Mouse (Mus musculus): ENCODE measurements around the gene Crhr1.
A peak's percentile ranks its signal among the peaks of the same experiment; 100 is the strongest.

Crhr1 gene

DNA sequence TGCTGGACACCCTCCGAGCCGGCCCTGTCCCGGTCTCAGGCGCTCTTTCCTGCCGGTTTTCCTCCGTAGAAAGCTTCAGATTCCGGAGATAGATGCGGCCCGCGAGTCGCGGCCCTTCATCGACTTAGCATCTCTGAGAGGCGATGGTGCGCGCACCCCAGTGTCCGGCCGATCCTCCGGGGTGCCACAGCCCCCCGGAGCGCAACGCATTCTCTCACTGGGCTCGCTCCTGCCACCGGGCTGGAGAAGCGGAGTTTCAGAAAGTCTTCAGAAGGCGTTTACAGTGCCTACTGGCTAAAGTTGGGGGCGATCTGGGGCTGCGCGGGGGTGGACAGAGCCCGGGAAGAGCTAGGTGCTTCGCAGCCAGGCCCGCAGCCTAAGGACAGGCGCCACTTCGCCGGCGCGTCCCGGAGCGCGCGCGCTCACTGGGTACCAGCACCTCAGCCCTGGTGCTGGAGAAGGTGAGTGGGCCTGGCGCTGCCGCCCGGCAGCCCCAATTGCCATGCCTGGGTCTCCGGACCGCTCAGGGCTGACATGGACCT, 858 bp downstream of the Crhr1 start:
- DNase-seq (ENCODE audit: low spot score): no peak

DNA sequence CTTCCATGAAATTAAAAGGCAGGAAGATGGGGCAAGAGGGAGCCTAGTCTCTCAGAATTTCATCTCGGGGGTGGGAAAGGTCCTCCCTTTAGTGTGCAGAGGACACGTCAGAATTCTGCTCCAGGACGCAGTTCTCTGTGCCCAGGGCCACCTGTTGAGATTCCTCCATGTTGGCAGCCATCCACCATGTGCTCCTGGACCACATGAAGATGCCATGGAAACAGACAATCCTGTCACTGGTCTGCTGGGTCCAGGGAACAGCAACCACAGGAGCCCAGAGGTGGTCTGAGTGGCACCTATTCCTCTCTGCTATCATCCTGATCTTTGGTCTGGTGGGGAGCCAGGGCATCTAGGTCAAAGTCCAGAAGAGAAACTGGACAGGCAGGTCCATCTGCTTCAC, 6.3 kb downstream of the Crhr1 start:
- DNase-seq (ENCODE audit: low spot score): no peak

DNA sequence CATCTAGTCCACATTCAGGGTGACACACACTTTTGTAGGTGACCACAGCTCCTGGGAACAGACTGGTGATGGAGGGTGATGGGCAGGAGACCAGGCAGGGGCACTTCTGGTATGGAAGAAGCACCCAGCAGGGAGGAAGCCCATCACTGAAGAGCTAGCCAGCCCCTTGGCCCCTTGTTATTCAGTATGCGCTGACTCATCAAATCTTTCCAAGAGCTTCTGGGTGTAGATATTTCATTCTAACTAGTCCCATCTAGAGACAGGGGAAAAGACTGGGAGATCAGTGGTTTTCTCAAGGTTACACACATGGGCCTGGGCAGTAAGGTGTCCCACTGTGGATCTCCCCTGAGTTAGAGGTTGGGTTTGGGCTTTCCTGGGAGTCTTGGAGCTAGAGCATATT, 12.3 kb downstream of the Crhr1 start:
- DNase-seq (ENCODE audit: low spot score): no peak

DNA sequence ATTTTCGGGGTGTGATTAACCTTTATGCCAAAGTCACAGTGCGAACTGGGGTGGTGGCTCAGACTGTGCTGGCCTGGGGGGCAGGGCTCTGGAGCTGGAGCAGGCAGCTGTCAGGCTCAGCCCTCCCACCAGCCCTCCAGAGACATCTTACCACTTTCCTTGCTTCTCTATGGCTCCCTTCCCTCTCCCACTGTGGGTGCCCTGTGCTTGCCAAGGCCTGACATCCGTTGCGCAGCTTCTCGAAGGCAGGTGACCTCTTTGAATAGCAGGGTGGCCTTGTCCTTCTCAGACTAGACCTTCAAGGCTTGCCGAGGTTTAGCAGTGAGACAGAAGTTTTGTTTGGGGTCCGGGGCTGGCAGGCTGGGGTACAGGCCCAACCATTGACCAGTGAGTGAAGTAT, 16.1 kb downstream of the Crhr1 start:
- DNase-seq (ENCODE audit: low spot score): no peak

DNA sequence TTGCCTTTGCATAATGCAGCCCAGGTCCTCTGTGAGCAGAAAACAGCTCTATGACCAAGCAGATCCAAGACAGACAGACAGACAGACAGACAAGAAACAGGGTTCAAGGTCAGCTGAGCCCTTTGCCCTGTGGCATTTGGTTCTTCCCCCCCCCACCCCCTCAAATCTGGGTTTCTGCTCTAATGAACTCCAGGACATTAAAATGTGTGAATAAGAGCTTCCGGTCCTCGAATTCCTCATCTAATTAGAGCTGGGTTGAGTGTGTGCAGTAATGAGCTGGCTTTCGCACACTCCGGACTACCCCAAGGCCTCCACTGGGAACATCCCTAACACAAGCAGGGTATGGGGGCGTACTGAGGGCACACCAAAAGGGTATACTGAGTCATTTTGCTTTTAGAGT, 18.3 kb downstream of the Crhr1 start:
- DNase-seq (ENCODE audit: low spot score): no peak

DNA sequence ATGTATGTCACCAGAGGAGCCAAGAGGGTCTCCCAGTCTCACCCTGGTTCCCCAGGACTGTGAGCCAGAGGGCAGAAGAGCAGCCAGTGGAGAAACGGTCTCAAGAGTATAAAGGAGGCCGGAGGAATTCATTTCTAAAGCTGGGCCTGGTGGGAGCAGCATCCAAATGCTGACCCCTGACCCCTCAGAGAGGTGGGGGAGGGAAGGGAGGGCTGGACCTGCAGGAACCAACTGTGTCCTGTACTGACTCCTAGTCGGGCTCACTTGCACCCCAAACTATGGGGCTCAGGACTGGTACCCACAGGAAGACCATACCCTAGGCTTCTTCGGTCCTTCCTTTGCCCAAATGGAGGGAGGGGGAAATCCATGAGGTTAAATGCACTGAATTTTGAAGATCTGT, 21.7 kb downstream of the Crhr1 start:
- DNase-seq (ENCODE audit: low spot score): no peak

DNA sequence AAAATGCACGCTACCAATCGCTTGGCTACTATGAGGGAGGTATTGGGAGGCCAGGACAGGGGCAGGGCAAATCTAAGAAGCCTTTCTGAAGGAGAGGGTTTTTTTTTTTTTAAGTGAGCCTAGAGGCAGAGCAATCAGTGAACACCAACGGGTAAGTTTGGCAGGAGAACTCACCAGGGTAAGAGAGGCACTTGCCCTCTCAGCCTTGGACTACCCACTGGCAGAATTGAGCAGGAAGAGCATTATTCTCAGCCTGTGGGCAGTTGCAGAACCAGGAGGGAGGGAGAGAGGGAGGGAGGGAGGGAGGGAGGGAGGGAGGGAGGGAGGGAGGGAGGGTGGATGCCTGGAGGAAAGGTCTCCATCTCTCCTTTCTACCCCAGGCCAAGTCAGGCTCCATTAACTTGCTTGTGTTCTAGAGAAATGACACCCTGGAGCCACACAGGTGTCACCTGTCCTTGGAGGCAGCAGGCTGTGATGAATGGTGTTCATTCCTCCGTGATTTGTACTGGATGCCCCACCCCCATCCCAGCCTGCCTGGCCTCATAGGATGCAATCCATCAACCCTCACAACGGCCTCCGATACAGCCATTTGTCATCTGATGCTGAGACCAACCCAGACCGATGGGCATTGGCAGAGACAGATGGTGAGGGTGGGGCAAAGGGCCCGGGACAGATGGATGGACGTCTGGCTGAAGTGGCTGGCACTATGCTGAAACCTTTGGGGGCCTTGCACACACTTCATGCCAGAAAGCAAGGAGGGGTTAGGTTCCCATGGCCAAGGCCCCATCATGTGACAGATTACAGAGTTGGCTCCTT, 22.4 kb downstream of the Crhr1 start:
- no peak for DNase-seq (ENCODE audit: low spot score)

DNA sequence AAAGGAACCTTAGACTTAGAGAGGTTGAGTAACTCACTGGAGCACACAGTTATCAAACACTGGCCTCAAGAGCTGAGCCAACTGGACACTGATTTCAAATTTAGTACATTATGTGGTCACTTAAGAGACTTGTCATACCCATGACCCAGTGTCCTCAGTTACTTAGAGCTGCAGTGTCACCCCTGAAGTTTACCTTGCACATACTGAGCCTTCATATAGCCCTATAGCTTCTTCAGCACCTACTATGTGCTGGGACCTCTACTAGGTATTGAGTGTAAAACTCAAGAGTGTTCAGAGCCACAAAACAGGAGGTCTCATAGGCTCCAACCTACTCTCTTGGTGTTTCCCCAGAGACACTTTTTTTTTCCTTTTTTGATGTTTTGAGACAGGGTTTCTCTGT, 23.2 kb downstream of the Crhr1 start:
- no peak for DNase-seq (ENCODE audit: low spot score)

DNA sequence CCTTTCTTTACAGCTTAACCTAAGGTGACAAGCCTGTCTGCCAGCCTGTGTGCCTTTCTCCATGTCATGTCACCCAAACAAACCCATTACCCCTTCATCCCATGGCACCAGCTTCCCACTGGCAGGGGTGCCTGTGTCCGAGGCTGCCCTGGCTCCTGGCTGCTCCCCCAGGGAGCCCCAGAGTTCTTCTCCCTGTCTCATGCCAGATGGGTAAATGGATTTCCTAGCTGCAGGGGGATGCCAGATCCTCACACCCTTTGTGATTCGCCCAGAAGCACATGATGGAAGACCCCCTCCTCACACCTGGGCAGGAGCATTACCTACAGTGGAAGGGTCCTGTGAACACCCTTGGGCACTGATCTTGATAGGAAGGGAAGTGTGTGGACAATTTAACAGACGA, 23.7 kb downstream of the Crhr1 start:
- no peak for DNase-seq (ENCODE audit: low spot score)

DNA sequence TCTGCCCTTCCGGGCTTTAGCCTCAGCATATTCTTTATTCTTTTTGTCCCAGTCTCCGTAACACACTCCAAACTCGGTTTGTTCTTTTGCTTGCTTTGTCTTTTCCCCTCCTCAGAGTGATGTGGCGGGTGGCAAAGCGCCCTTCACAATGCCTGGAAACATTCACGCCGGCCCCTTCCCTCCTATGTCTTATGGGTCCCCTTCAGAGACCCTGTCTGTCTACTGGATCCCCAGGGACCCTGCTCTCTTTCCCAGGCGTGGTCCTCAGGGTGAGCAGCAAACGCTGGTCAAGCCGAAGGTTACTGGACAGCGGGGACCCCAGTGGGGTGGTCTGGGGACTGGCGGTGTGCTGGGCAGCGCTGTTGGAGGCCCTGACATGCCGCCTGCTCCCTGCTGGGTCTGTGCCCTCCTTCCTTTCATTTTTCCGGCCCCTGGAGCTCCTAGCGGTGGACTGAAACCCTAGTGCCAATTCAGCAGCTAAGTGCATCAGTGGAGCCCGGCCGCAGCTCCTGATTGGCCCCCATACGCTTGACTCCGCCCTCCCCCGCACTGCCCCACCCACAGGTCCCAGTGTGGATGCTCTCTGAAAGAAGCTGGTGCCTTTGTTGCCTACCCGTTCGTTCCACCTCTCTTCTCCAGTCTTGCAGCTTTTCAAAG, 25.1 kb downstream of the Crhr1 start:
- DNase-seq (ENCODE audit: low spot score): peak; percentile 83

DNA sequence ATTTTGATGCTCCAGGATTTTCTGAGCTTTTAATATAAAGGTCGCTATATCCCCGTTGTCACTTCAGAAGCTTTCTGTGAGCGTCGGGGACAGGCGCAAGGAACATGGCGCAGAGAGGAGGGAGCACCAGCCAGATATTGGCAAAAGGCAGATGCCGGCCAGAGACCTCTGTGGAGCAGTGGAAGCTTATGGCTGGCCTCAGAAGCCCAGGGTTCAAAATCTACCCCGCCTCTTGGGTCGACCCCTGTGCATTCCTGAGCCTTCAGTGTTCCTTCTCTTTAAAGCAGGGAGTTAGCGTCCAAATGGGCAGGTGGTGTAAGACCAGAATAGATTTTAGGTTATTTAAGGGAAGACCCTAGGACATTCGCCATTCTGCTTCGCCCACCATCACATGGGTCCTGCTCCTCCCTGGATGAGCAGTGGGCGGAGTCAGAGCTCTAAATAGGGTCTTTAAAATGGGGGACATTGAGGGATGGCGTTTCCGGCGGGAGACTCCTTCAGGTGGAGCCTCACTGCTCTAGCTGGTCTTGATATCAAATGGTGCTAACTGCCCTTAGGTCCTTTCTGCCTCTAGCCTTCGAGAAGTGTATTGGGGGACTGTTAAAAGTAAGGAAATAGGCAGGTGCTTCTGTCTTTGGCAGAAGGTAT, 25.7 kb downstream of the Crhr1 start:
- no peak for DNase-seq (ENCODE audit: low spot score)

DNA sequence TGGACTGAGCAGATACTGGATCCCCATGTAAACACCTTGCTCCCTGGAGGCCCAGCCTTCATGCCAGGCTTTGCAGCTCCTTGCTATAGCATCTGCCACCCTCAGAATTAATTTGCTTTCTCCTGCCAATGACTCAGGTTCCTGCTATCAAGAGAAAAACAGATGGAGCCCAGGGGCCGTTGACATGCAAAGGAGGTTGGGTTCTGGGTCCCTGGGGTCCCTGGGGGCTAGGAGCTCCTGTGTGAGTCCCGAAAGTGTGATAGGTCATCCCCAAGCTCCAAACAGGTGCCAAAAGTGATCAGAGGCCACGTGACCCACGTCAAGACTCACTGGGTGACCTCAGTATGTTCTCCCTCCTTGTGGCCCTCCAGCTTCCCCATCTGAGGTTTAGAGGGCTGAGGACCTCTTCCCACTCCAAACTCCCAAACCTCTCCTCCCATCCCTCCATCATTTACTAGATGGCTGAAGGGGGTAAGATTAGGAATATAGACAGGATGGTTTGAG, 27.2 kb downstream of the Crhr1 start:
- no peak for DNase-seq (ENCODE audit: low spot score)

DNA sequence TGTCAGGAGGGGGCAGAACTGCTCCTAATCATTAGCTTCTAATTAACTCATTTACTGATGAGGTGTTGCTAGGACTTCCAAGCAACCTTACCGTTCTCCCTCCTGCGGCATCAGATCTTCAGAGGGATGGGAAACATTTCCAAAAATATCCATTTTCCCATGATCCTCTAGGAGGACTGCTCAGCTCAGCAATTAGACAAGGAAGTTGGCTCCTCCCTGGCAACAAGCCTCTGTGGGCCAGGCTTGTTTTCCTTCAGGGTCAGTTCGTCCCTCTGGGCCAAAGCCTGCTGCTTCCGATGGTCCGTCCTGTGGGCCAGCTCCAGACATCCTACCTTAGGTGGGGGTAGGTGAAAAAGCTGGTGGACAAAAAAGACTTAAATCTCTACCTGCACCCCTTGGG, 28.5 kb downstream of the Crhr1 start:
- no peak for DNase-seq (ENCODE audit: low spot score)

DNA sequence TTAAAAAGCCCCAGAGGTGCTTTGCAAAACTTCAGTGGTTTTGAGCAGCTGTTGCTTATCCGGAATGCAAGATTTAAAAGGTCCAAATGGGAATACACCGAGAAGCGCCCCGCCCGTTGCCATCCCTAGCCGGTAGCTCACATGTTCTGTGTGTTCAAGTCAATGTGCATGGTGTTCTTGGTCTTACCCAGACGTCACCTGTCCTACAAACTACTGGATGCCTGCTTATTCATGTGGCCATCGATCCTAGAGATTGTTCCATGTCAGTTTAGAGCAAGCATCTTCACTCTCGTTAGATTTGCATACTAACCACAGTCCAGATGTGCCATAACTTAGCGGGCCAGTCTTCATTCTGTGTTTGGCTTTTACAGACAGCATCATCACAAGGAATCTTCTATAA, 31.6 kb downstream of the Crhr1 start:
- no peak for DNase-seq (ENCODE audit: low spot score)

DNA sequence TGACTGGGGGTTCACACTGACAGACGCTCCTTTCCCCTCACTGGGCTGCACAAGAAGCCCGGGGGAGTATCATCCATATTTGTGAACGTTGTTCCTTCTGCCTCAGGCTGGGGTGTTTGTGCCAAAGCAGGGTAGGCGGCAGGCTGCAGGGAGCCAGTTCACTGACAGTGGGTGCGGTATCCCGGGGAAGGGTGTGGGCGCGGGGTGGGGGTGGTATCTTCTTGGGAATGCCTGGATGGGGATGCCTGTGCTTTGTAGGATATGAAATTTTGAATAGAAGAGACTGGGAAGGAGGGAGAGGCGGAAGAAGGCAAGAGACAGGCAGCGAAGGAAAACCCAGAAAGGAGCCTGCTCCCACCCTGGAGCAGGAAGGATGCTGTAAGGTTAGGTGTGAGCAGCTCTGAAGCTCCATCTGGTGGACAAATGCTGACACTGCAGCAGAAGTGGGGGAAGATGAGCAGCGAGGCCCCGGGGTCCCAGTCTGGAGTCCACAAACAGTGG, 38.7 kb downstream of the Crhr1 start:
- peak; percentile 83 for DNase-seq (ENCODE audit: low spot score)

DNA sequence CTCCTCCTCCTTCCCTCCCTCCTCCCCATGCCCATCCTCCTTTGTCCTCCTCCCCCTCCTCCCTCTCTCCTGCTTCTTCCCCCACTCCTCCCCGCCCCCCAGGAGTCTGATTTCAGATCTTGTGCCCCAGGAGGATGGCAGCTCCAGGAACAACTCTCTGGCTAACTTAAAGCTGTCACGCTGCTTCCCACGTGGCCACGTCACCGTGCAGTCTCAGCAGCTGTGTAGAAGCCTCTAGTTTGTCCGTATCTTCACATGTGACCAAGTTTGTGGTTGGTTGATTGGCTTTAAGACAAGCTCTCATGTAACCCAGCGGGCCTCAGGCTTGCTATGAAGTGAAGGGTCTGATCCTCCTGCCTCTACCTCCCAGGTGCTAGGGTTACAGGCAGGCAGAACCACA, 46.2 kb downstream of the Crhr1 start:
- no peak for DNase-seq (ENCODE audit: low spot score)

DNA sequence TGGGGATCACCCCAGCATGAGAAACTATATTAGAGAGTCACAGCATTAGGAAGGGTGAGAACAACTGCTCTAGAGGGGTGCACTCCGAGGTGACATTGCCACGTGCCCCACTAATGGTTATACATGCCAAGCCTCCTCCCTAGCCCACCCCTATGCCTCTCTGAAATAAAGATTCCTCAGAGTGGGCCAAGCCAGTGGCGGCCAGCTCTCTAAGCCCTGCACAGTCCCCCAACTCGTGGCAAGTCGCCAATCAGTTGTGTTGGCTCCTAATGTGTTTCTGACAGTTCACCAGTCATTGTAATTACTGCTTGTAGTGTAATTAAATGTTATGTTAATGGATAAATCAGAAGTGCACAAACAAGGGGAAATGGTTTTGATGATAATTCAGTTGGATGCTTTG, 47.1 kb downstream of the Crhr1 start:
- DNase-seq (ENCODE audit: low spot score): no peak

DNA sequence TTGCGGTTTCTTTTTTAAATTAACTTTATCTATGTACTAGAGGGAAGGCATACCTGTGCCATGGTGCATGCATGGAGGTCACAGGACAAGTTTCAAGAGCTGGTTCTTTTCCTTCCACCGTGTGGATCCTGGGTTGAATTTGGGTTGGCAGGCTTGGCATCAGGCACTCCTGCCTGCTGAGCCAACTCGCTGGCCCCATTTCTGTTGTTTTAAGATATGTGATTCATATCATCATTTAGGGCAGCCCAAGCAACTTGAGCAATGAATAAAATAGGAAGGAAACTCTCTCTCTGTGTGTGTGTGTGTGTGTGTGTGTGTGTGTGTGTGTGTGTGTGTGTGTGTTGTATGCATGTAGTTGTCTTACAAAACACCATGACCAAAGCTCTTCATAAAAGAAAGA, 49.5 kb downstream of the Crhr1 start:
- DNase-seq (ENCODE audit: low spot score): no peak

DNA sequence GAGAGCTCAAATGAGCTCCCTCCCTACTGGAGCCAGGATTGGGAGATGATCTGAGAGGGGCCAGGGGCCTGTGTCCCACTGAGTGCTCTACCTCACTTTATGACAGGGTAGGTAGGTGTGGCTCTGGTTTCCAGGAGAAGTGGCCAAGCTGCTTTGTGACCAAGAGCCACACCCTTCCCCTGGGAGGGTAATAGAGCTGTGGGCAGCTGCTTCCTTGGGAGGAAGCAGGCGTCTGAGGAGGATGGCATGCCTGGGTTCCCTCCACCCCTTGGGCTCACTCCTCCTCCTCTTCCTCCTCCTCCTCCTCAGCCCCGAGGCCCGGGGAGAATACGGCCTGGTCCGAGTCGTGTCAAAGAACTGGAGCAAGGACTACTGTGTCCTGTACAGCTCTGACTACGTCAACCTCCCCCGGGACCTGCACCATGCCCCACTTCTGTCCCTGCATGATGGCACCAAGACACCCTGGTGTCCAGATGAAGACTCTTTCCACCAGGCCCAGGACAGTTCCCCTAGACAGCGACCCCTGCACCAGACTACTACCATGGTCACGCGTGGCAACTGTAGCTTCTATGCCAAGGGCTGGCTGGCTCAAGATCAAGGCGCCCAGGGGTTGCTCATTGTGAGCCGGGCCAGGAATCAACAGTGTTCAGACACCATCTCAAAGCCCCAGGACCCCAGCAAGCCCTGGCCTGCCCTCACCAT, 53.6 kb downstream of the Crhr1 start, which contains the start of gene Sppl2c:
Gene Sppl2c (plus strand): TSS at position 193 of the 702 bp plus-strand sequence.
- DNase-seq (ENCODE audit: low spot score): no peak

DNA sequence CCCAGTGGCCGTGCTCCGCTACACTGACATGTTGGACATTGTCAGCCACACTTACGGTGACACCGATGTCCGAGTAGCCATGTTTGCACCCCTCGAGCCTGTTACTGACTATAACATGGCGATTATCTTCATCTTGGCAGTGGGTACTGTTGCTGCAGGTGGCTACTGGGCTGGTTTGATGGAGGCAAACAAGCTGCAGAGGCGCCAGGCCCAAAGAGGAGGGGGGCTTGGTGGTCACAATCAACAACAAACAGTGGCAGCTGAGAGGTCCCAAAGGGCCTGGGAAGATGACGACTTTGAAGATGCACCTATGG, 54.1 kb downstream of the Crhr1 start:
- no peak for DNase-seq (ENCODE audit: low spot score)

DNA sequence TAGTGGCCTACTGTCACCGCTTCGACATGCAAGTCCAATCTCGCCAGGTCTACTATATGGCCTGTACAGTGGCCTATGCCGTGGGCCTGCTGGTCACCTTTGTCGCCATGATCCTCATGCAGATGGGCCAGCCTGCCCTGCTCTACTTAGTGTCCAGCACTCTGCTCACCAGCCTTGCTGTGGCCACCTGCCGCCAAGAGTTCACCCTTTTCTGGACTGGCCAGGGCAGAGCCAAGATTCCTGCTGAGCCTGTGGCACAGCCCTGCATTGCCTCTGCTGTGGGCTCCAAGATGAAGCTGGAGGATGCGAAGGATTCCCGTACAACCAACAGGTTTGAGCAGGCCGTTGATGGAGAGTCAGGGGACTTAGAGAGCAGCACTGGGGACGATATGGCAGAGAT, 55.1 kb downstream of the Crhr1 start:
- no peak for DNase-seq (ENCODE audit: low spot score)

DNA sequence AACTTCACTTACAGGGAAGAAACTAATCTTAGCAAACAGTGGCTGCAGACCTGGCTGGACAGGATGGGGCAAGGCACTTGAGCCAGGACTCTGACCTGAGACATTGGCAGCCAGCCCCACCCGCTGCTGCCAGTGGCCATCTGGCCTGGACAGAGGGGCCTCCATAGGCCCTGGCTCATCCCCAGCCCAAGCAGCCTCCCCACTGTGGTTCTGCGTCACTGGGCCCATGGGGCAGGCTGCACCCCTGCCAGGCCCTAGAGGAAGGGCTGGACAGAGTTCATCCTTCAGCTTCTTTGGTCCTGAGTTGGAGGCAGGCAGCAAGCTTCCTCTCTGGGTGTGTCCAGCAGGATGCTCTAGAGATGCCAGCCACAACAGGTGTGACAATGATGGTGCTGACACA, 57.4 kb downstream of the Crhr1 start:
- DNase-seq (ENCODE audit: low spot score): no peak
